Comparison of ENCODE assay signal across 10 mouse cellular contexts in genomic region chr1:79626140-79626539, GRCm38 (mm10). TPM values are rescaled to one million over a fixed set of nuclear protein-coding genes. Genes with fewer than 3 reads are reported as not detected.
DNase-seq lines count a peak whose midpoint lies in the region; ATAC-seq lines count a peak whose summit lies in the region.
"Had no signal": no experiment of that assay in that cellular context is flagged by ENCODE, and none has a peak within 500 bp of the region (broad histone marks: within the 10 kb centered on the region; RNA-seq: fewer than 3 reads in every experiment).

No protein-coding gene starts in this region.

- DNase-seq in adrenal gland, postnatal 10 days, result peak; percentile 19
- DNase-seq in adrenal gland, adult 8-10 months, result no peak
- peak; percentile 6 for DNase-seq in left cerebral cortex, postnatal 4 days
- no peak for DNase-seq in left cerebral cortex, postnatal 10 days (ENCODE audit: extremely low spot score in 1 of 2, low spot score in 2 of 2)
- DNase-seq in lung, postnatal 14 days, result peak; percentile 37
- no peak for DNase-seq in right cerebral cortex, postnatal 10 days (ENCODE audit: low spot score in 2 of 2)

- H3K4me2 ChIP-seq in forebrain, embryonic 15.5 days (replicated peaks), result no peak overlapping the region
- H3K4me2 ChIP-seq: hindbrain, embryonic 15.5 days; liver, embryonic 15.5 days had no signal

- no peak overlapping the region for H3K9ac ChIP-seq in forebrain, embryonic 15.5 days (replicated peaks)
- H3K9ac ChIP-seq: hindbrain, embryonic 15.5 days; liver, embryonic 15.5 days had no signal

- WGBS in forebrain, embryonic 15.5 days, result 75% methylated on average over 4 of the region's 4 CpGs

- H3K27ac ChIP-seq in forebrain, embryonic 15.5 days (replicated peaks), result no peak overlapping the region
- H3K27ac ChIP-seq: hindbrain, embryonic 15.5 days; liver, embryonic 15.5 days had no signal

- no peak overlapping the region for H3K4me3 ChIP-seq in forebrain, embryonic 15.5 days
- H3K4me3 ChIP-seq: hindbrain, embryonic 15.5 days; liver, embryonic 15.5 days had no signal

- H3K27me3 ChIP-seq in forebrain, embryonic 15.5 days, result no peaks in the 10 kb centered on the region
- H3K27me3 ChIP-seq: hindbrain, embryonic 15.5 days; liver, embryonic 15.5 days had no signal

- 0 out of 2 replicates have a peak, but pooled peaks have one; percentile 58 for ATAC-seq in common myeloid progenitor, adult 5-6 weeks (replicated peaks; ENCODE audit: low read depth, poor library complexity, severe bottlenecking)
- ATAC-seq in forebrain, embryonic 15.5 days (replicated peaks), result no peak

- intact Hi-C loops in left cerebral cortex, postnatal 4 days (cut with DNase I), result no loop called here
- intact Hi-C loops in left cerebral cortex, postnatal 10 days (cut with DNase I), result loop anchor here (10.0 kb wide), 1 partner anchor 181 kb away; the partner anchor contains the start of gene Scg2

- H3K9me3 ChIP-seq in forebrain, embryonic 15.5 days, result no peaks in the 10 kb centered on the region
- H3K9me3 ChIP-seq: hindbrain, embryonic 15.5 days; liver, embryonic 15.5 days had no signal

- H3K36me3 ChIP-seq in forebrain, embryonic 15.5 days, result no peaks in the 10 kb centered on the region
- H3K36me3 ChIP-seq: hindbrain, embryonic 15.5 days; liver, embryonic 15.5 days had no signal

- H3K4me1 ChIP-seq in forebrain, embryonic 15.5 days, result no peaks in the 10 kb centered on the region
- H3K4me1 ChIP-seq: hindbrain, embryonic 15.5 days; liver, embryonic 15.5 days had no signal

RNA-seq across cellular contexts. Expression of gene Ap1s3, which starts 45.6 kb away (rescaled TPM):
- total RNA-seq in adrenal gland, postnatal 10 days (2021), result 1 to 10 TPM; 1.8 to 2.9 TPM
- 1 to 10 TPM in 2 of 4 experiments, under 1 TPM in 2; 0.67 to 1.2 (median 0.96) TPM for total RNA-seq in adrenal gland, adult 8-10 months (2022)
- total RNA-seq in left cerebral cortex, postnatal 4 days (2021), result 1 to 10 TPM; 1.6 to 2.8 TPM
- 1 to 10 TPM; 2.6 to 2.7 TPM for total RNA-seq in left cerebral cortex, postnatal 10 days (2021)
- 10.3 and 10.4 TPM in 2 replicates for total RNA-seq in common myeloid progenitor, adult 5-6 weeks (2017)
- polyA plus RNA-seq in forebrain, embryonic 15.5 days (2015; fragmentation: Nextera tagmentation; extraction: Ambion mirVana), result not detected in 2 replicates

Comparison
In these comparisons a context has a peak if more than half of its experiments do, and no peak if none do; other contexts are left out.
1. DNase-seq: peak in adrenal gland, postnatal 10 days (single experiment), left cerebral cortex, postnatal 4 days (single experiment) and lung, postnatal 14 days (single experiment); none in adrenal gland, adult 8-10 months (single experiment), left cerebral cortex, postnatal 10 days (0 of 2) and right cerebral cortex, postnatal 10 days (0 of 2).